Mouse (Mus musculus) gastrocnemius, postnatal 10 days (tissue): ENCODE measurements around the gene Prr14. TPM values are rescaled to one million over a fixed set of nuclear protein-coding genes. Genes with fewer than 3 reads are reported as not detected.
A peak's percentile ranks its signal among the peaks of the same experiment; 100 is the strongest.
"Not testable (repeated sequence)": the region's sequence is repeated elsewhere in the genome, so short reads cannot be mapped to it uniquely, and the experiment has no call there.

ENCODE experiments used
- DNase-seq: peaks from one replicate; pipeline ENCODE4 v3.0.0; 2021; ENCODE audit warnings: mixed read lengths
- long read RNA-seq, 2 experiments: library from polyadenylated mRNA; stranded (forward); transcript quantifications; one replicate each; pipeline ENCODE4 v2.0.0; 2021
- total RNA-seq, 2 experiments: library from RNA; stranded (reverse); gene quantifications; 2 replicates each; pipeline ENCODE4 v1.2.3; 2021

The Prr14 gene
- 10 to 100 TPM; 16.2 to 25.3 TPM for total RNA-seq
- long read RNA-seq, experiment 1, partial matches to known transcripts, result 6 of 17 reads
- long read RNA-seq, experiment 1, other reads (novel, unspliced or antisense), result 7 of 17 reads
- long read RNA-seq, experiment 2, transcript Prr14-201 (11 exons, 2,402 nt), result major isoform, 7 of 16 reads
- long read RNA-seq, experiment 2, partial matches to known transcripts, result 7 of 16 reads
- long read RNA-seq, experiment 2, other reads (novel, unspliced or antisense), result 1 of 16 reads

DNA sequence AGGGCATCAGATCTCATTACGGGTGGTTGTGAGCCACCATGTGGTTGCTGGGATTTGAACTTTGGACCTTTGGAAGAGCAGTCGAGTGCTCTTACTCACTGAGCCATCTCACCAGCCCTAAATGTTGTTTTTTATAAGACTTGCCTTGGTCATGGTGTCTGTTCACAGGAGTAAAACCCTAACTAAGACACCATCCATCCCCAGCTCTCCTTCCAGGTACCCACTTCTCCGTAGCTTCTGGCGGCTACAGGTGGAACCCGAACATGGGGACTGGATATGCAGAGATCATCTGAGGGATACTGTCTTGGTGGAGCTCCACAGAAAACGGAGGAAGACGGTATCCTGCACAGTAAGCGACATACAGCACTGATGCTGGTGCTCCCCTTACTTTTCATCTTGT lies at the start of gene Prr14:
Prr14 (plus strand) TSS at position 301 of the 400 bp plus-strand sequence.
- DNase-seq, result not testable (repeated sequence)

DNA sequence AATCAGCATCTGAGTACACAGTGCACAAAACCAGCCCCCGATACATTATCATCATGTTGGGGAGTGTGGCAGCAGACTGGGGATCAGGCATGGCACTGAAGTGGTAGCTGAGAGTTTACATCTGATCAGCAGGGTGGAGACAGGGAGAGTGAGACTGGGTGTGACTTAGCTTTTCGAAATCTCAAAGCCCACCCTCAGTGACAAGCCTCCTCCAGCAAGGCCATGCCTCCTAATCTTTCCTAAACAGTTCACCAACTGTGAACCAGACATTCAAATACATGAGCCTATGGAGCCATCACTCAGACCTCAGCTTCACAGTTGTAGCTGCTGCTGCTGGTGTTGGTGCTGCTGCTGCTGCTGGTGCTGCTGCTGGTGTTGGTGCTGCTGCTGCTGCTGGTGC lies 48.0 kb upstream of the Prr14 start:
- no peak for DNase-seq

DNA sequence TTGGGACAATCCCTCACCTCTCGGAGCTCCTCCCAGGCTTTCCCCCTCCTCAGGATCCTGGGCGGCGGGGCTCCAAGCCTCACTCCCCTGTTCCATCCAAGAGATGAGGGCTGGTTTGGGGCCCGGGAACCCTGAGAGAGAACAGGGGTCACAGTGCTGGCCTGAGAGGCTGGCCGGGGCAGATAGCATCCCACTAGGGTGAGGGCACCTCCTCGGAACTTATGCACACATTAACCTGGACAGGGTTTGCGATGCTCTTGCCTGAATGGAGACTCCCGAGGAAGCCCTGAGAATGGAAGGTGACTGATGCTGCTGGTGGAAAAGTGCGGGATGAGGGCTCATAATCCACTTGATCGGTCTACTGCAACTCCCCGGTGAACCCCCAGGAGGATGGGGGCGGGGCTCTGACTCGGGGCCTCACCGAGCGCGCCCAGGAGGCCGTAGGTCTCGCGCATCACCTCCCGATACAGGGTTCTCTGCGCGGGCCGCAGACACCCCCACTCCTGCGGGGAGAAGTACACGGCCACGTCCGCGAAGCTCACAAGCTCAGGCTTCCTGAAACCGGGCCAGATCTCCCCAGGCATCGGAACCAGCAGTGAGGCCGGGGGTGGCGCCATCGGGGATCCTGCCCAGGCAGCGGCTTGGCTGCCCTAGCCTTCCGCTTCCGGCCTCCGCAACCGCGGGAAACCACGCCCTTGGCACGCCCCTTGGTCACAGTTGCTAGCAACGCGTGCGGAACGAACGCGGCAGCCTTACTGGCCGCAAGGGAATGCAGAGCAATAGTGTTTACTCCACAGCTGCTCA lies 37.8 kb upstream of the Prr14 start, which contains the start of gene Zfp688:
Zfp688 (minus strand) TSS at position 681 of the 804 bp plus-strand sequence.
- peak; percentile 97 for DNase-seq

DNA sequence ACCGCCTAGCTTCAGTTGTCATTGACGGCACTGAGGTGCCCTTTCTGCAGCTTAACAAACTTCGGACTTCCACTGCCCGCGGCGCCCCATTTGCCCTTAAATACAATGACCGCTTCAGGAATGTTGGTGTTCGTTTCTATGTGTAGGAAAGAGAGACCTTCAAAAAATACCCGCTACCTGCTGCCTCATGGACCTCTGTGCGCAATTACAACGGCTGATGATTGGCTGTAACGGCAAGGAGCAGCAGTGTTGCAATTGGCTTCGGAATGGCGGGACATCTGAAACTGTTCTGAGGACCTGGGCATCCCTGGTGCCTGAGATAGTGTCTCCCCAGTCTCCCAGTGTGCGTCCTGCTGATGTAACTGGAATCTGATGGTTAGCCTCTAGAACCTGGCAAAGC lies 37.2 kb upstream of the Prr14 start:
- DNase-seq, result no peak

DNA sequence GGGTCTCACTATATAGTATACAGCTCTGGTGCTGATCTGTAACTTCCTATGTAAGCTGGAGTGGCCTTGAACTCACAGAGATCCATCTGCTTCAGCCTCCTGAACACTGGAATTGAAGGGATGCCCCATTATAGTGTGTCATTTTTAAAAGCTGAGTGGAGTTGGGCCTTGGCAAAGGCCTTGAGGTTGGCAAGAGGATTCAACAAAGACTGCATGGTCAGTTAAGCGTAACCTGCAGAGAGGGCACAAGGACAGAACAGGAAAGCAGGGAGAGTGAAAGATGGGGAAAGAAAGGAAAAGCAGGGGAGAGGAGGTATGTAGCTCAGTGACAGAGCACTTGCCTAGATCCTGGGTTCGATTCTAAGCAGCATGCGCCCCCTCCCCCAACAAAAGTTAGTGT lies 34.1 kb upstream of the Prr14 start:
- DNase-seq, result no peak

DNA sequence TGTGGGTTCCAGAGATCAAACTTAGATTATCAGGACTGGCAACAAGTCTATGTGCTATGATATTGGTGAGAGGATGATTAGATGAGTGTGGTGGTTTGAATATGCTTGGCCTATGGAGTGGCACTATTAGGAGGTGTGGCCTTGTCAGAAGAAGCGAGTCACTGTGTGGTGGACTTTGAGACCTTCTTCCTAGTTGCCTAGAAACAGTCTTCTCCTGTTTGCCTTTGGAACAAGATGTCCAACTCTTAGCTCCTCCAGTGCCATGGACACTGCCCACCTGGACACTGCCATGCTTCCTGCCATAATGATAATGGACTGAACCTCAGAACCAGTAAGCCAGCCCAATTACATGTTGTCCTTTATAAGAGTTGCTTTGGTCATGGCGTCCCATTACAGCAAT lies 33.5 kb upstream of the Prr14 start:
- no peak for DNase-seq

DNA sequence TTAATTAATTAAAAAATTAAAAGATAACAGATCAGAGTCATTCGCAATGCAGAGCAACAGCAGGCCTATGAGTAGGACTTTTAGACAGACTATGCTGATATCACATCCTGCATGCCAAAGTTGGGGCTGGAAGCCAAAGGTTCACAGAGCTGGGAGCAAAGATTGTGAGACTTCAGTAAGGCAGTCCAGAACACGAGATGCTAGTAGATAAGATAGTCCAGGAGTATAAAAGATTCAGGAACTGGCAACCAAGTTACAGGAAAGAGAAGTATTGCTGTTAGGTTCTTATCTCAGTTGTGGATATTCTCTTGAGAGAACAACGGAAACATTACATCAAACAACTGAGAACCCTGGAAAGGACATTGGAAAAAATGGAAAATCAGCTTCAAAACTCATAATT lies 33.1 kb upstream of the Prr14 start:
- no peak for DNase-seq

DNA sequence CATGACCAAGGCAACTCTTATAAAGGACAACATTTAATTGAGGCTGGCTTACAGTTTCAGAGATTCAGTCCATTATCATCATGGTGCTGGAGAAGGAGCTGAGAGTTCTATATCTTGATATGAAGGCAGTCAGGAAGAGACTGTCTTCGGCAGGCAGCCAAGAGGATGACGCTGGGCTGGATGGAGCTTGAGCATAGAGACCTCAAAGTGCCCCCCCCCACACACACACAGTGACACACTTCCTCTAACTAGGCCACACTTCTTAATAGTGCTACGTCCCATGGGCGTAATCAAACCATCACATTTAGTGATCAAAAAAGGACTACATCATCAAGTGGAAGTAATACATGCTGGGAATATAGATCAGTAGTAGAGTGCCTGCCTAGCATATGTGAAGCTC lies 24.2 kb upstream of the Prr14 start:
- no peak for DNase-seq

DNA sequence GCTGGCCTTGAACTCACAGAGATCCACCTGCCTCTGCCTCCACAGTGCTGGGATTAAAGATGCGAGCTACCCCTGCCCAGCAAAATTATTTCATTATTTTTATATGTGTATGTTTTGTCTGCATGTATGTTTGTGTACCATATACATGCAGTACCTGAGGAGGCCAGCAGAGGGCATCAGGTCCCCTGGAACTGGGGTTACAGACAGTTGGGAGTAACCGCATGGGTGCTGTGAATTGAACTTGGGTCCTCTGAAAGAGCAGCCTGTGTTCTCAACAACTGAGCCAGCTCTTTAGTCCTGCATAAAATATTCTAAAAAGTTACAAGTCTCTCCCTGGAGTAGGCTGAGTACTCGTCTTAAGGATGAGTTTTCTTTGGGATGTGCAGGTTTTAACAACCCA lies 21.7 kb upstream of the Prr14 start:
- DNase-seq, result no peak

DNA sequence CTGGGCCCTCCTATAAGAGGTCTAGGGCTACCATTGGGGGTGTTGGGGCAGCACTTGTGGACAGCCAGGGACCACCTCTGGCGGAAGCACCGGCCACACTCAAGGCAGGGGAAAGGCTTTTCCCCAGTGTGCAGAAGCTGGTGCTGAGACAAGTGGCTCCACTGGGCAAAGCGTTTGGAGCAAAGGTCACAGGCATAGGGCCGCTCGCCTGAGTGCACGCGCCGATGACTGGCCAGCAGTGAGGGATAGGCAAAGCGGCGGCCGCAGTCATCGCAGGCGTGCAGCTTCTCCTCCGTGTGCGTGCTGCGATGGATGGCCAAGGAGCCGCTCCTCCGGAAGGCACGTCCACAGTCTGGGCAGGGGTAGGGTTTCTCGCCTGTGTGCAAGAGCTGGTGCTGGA lies 15.4 kb upstream of the Prr14 start:
- DNase-seq, result no peak

DNA sequence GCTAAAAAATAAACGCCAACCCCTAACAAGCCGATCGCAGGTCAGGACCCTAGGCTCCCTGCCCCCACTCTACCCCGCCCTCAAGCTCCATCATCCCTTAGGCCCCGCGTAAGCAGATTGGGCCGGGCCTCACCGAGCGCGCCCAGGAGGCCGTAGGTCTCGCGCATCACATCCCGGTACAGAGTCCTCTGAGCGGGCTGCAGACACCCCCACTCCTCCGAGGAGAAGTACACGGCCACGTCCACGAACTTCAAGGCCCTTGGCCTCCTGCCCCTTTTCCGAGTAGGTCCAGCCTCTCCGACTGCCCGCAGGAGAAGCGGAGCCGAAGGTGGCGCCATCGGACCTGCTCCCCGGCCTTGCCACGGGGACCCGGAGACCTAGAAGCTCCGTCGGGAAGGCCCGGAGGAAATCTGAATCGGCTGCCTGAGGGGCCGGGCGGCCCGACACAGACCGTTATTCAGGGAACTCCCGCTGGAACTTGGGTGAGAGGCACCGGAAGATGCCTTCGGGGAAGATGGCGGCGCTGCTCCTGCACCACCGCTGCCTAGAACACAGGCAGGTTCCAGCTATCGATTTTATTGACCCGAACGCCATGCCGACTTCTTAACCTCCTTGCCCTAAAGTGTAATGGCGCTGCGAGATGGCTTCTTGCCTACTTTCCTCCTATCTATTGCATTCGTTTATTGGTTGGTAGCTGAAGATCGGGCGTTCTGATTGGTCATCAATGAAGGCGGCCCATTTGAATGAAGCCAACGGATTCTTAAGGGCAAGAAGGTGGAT lies 10.7 kb upstream of the Prr14 start, which contains the start of gene Zfp689:
Zfp689 (minus strand) TSS at position 638 of the 780 bp plus-strand sequence.
- DNase-seq, result peak; percentile 86

DNA sequence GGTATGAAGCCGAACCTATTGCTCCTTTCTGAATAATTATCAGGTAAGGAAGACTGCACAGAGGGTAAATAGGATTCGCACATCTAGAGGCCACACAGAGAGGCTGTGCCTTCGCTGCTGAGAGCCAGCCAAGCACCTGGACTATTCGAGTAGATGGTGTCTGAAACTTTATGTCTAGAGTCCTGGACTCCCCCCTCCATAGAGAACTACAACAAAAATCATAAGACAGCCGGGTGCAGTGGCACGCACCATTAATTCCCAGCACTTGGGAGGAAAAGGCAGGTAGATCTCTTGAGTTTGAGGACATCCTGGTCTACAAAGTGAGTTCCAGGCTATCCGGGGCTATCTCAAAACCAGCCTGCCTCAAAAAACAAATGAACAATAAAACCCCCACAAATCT lies 9.4 kb upstream of the Prr14 start:
- no peak for DNase-seq

DNA sequence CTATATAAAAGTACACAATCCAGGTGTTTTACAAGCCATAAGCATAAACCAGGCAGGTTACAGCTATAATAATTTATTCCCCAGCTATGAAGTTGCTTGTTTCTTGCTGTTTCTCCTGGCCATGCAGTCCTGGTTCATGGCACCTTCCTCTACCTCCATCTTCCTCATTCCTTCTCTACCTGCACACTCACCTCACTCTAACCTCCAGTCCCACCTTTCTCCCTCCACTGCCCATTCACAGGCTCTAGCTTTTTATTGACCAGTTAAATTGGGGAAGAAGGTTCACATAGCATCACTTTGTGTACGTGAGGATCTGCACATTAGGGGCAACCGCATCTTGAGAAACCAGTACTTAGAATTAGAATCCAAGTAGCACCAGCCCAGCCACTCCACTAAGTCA lies 6.4 kb upstream of the Prr14 start:
- DNase-seq, result no peak

DNA sequence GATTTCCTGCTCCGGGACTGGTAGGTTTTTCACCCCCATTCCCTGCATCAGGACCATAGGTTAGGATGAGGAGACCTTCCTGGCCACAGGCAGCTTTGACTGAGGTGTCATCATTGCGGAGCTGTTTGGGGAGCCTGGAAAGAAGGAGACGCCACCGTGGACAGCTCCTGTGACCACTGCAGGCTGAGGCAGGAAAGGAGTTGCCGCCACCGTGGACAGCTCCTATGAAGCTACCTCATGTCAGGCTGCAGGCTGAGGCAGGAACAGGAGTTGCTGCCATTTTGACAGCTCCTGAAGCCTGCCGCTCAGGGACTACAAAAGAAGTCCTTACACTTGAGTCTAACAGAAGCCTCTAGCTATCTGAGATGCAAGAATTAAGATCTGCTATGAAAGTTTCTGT lies 4.5 kb upstream of the Prr14 start:
- DNase-seq, result no peak

DNA sequence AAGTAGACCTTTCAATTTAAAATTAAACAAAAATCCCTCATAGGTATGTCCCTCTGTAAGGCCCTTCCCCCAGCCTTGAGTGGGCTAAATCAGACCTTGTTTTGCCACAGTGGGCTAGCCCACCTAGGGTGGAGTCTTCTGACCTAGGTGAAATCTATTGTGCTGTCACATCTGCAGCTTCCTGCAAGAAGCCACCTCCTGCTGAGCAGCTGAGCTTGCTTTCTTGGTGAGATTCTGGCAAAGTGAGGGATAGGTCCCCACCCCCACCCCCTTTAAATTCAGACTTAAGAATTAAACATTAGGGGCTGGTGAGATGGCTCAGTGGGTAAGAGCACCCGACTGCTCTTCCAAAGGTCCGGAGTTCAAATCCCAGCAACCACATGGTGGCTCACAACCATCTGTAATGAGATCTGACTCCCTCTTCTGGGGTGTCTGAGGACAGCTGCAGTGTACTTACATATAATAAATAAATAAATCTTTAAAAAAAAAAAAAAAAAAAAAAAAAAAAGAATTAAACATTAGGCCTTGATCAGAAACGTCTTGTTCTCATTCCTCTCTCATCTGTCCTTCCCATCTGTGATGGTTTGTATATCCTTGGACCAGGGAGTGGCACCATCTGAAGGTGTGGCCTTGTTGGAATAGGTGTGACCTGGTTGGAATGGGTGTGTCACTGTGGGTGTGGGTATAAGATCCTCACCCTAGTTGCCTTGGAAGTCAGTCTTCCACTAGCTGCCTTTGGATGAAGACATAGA lies 864 bp upstream of the Prr14 start:
- DNase-seq, result not testable (repeated sequence)

DNA sequence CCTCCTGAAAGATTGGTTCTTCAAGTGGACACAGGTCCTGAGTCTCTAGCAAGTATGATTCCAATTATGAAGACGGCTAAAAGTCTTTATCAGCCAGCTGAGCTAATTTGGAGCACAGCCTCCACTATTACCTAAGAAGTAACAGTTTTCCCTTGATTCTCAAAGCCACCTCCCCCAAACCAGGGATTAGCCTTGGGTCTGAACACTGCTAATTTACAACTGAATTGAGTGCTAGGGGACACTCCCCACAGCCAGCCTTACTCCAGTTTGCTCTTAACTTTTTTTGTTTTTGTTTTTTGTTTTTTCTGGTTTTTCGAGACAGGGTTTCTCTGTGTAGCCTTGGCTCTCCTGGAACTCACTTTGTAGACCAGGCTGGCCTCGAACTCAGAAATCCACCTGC lies 5.8 kb downstream of the Prr14 start:
- no peak for DNase-seq

DNA sequence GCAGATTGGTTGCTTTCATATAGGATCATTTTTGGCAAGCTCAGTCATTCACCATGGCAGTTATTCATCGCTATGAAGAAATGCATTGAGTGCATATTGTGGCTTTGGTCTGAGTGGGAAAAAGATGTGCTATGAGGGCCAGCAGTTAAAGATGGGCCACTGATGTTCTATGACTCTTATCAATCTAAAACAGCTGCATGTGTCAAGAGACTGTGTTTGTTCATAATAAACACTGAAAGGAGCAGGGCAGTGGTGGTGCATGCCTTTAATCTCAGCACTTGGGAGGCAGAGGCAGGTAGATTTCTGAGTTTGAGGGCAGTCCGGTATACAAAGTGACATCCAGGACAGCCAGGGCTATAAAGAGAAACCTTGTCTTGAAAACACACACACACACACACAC lies 6.3 kb downstream of the Prr14 start:
- not testable (repeated sequence) for DNase-seq

DNA sequence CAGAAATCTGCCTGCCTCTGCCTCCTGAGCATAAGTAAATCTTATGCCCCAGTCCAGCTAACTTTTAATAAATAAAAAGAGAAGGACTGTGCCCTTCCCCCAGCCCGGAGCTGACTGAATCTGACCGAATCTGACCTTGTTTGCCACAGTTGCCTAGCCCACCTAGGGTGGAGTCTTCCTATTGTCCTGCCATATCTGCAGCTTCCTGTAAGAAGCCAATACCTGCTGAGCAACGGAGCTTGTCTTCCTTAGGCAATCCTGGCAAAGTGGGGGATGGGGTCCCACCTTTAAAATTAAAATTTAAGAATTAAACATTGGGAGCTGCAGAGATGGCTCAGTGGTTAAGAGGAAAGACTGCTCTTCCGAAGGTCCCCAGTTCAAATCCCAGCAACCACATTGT lies 7.2 kb downstream of the Prr14 start:
- no peak for DNase-seq

DNA sequence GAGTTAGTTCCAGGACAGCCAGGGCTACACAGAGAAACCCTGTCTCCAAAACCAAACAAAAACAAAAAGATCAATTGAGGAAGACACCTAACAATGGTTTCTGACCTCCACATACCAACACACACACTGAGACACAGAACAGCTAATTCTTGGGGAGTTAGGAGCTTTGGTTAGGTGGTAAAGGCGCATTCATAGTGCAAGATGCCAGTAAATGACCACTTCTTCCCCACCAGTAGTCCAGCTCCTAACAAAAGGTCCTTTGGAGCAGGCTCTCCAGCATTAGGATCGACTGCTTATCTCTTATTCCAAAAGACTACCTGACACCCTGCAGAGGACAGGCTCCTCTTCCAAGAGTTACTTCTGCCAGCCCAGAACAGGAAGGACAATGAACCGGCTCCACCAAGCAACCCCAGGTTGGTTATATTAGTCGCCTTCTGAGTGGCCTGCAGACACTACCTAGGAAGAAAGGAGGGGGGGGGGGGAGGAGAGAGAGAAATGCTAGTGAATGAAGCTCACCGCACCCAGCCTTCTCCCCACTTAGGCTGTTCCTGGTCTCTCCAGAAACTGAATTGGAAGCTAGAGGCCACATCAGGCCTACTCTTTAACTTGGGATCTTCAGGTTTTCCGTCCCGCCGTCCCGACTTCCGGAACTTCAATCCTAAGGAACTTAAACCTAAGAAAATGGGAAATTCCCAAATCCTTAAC lies 10.8 kb downstream of the Prr14 start:
- no peak for DNase-seq

DNA sequence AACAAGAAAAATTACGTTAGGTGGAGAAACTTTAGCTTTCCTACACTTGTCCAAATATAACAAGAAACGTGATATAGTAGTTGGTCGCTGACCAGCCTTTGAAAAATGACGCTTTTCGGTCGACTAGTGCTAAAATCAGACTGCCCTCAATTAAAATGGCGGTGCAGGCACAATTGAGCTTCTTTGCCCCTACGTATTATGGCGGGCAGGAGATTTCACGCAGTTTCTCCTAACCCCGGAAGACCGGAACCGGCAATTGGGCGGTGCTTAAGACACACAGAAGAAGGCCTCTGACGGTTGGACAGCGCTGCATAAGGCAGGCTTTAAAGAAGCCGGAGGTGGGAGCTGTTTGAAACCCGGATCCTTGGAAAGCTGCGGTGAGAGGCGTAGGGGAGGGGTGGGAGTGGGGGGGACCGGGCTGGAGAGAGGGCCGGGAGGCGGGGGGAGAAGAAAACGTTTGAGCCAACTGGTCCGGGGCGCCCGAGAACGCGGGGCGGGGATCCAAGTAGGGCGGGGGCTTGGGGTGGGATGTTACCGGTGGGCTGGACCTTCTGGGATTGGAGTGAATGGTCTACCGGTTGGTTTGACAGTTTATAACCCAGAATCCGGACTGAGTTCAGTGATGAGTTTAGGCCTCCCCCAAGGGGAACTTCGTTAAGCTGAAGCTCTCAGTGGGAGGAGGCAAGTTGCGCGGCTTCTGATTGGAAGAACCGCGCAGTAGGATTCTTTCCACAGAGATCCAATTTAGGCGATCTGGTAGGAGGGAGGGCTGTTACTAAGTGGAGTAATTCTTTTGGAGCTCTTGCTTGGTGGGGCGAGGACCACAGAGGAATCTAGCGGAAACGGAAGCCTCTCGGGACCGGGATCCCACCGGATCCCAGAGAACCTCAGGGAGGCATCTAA lies 11.6 kb downstream of the Prr14 start:
- DNase-seq, result peak; percentile 85

DNA sequence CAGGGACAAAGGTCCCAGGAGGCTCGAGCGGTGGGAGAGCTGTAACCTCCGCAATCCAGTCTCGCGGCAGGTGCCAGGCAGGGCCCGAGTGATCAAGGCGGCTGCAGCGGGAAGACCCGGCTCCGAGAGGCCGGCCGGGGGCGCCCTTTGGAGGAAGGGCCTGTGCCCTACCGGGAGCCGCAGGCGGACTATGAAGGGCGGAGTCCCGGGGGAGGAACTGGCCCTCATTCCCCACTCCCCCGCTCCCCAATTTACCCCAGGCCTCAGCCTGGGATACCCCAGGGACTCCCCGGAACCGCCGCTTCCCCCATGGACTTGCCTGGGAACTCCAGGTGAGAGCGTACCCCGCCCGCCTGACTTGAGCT lies 12.2 kb downstream of the Prr14 start:
- peak; percentile 67 for DNase-seq
